Mouse (Mus musculus) CH12.LX (cell line): ENCODE measurements around the gene Chrd. TPM values are rescaled to one million over a fixed set of nuclear protein-coding genes. Genes with fewer than 3 reads are reported as not detected.

Experiments used
- DNase-seq: peaks from one replicate; pipeline ENCODE4 v3.0.0-alpha.2; 2013; ENCODE audit errors: extremely low read depth
- H3K27ac ChIP-seq: 2 replicates; pipeline ENCODE4 v1.5.1; 2012; ENCODE audit warnings: low read depth, mild to moderate bottlenecking, control low read depth, moderate library complexity; ENCODE audit not compliant: insufficient read depth
- H3K27me3 ChIP-seq: replicated peaks from 2 replicates; pipeline ENCODE3; 2012; ENCODE audit warnings: inconsistent platforms
- H3K36me3 ChIP-seq, 2 experiments: replicated peaks in 1 of 2; 2 replicates each; pipeline versions ENCODE3 to v1.6.1; 2012; ENCODE audit warnings: inconsistent platforms in 1 of 2, low read length in 1 of 2, mild to moderate bottlenecking in 1 of 2, mixed read lengths in 1 of 2, moderate library complexity in 1 of 2; ENCODE audit not compliant: control insufficient read depth in 1 of 2, insufficient read depth in 1 of 2
- H3K4me1 ChIP-seq, 2 experiments: 2 replicates each; pipeline ENCODE4 v1.6.1; 2012; ENCODE audit warnings: inconsistent platforms in 1 of 2, moderate library complexity in 1 of 2; ENCODE audit not compliant: insufficient read depth in 2 of 2, control insufficient read depth in 1 of 2
- H3K4me2 ChIP-seq: 2 replicates; pipeline ENCODE4 v1.6.1; 2012; ENCODE audit warnings: low read depth, mild to moderate bottlenecking, control low read depth; ENCODE audit not compliant: poor library complexity, insufficient read depth, severe bottlenecking
- H3K4me3 ChIP-seq, 3 experiments: fragments of 150-350 bp in 1 of 3; sonication (generic) in 1 of 3; replicated peaks in 1 of 3; 2 replicates each; pipeline versions ENCODE3 to v1.5.1; 2011 to 2012; ENCODE audit warnings: low read depth in 2 of 3, low read length in 2 of 3, mild to moderate bottlenecking in 2 of 3, moderate library complexity in 2 of 3, control low read depth in 1 of 3, improper control_type of control experiment in 1 of 3, inconsistent platforms in 1 of 3, mixed read lengths in 1 of 3; ENCODE audit not compliant: poor library complexity in 1 of 3
- H3K79me2 ChIP-seq: replicated peaks from 2 replicates; pipeline ENCODE4 v1.6.1; 2012; ENCODE audit warnings: mild to moderate bottlenecking, moderate library complexity; ENCODE audit not compliant: control insufficient read depth, poor library complexity, insufficient read depth, severe bottlenecking; ENCODE audit errors: extremely low read depth
- H3K9ac ChIP-seq: 2 replicates; pipeline ENCODE4 v1.6.1; 2012; ENCODE audit warnings: low read depth, mild to moderate bottlenecking, control low read depth, moderate library complexity; ENCODE audit not compliant: insufficient read depth
- H3K9me3 ChIP-seq: replicated peaks from 2 replicates; pipeline ENCODE3; 2012; ENCODE audit warnings: low read length, inconsistent platforms, mixed read lengths
- CHD1 ChIP-seq: IDR thresholded peaks from 2 replicates; pipeline ENCODE4 v1.6.1; 2012; ENCODE audit warnings: low read depth, low read length, improper control_type of control experiment, inconsistent platforms
- EP300 ChIP-seq: IDR thresholded peaks from 2 replicates; pipeline ENCODE4 v1.6.1; 2011; ENCODE audit warnings: low read length, improper control_type of control experiment
- IRF4 ChIP-seq: IDR thresholded peaks from 2 replicates; pipeline ENCODE4 v1.6.1; 2014; ENCODE audit warnings: low read depth, mild to moderate bottlenecking, inconsistent platforms, low read length, improper control_type of control experiment
- JUND ChIP-seq: conservative IDR thresholded peaks from 2 replicates; pipeline ENCODE4 v1.6.1; 2011; ENCODE audit warnings: low read depth, low read length, improper control_type of control experiment
- MAFK ChIP-seq: IDR thresholded peaks from 2 replicates; pipeline ENCODE4 v1.6.1; 2011; ENCODE audit warnings: low read length, improper control_type of control experiment; ENCODE audit not compliant: insufficient replicate concordance
- MEF2A ChIP-seq: IDR thresholded peaks from 2 replicates; pipeline ENCODE4 v1.6.1; 2014; ENCODE audit warnings: low read depth, mild to moderate bottlenecking, inconsistent platforms, low read length, improper control_type of control experiment, borderline replicate concordance
- NELFE ChIP-seq: IDR thresholded peaks from 2 replicates; pipeline ENCODE4 v1.6.1; 2011; ENCODE audit warnings: low read depth, low read length, improper control_type of control experiment
- NRF1 ChIP-seq: IDR thresholded peaks from 2 replicates; pipeline ENCODE4 v1.6.1; 2014; ENCODE audit warnings: low read depth, mild to moderate bottlenecking, inconsistent platforms, low read length, improper control_type of control experiment, moderate library complexity
- PAX5 ChIP-seq: IDR thresholded peaks from 2 replicates; pipeline ENCODE4 v1.6.1; 2012; ENCODE audit warnings: low read length, inconsistent platforms, mixed read lengths
- POLR2A ChIP-seq: IDR thresholded peaks from 2 replicates; pipeline ENCODE4 v1.6.1; 2011; ENCODE audit warnings: low read depth, mild to moderate bottlenecking, improper control_type of control experiment, low read length
- RAD21 ChIP-seq: IDR thresholded peaks from 2 replicates; pipeline ENCODE4 v1.6.1; 2011; ENCODE audit warnings: low read depth, mild to moderate bottlenecking, low read length, improper control_type of control experiment, moderate library complexity
- RCOR1 ChIP-seq: conservative IDR thresholded peaks from 2 replicates; pipeline ENCODE4 v1.6.1; 2012; ENCODE audit warnings: low read depth, mild to moderate bottlenecking, inconsistent platforms, low read length, improper control_type of control experiment
- TBP ChIP-seq: conservative IDR thresholded peaks from 2 replicates; pipeline ENCODE4 v1.6.1; 2011; ENCODE audit warnings: low read depth, low read length, improper control_type of control experiment
- USF1 ChIP-seq: IDR thresholded peaks from 2 replicates; pipeline ENCODE4 v1.6.1; 2014; ENCODE audit warnings: low read depth, mild to moderate bottlenecking, inconsistent platforms, low read length, improper control_type of control experiment
- USF2 ChIP-seq: conservative IDR thresholded peaks from 2 replicates; pipeline ENCODE4 v1.6.1; 2011; ENCODE audit warnings: low read depth, low read length, improper control_type of control experiment
- ZC3H11A ChIP-seq: IDR thresholded peaks from 2 replicates; pipeline ENCODE4 v1.6.1; 2012; ENCODE audit warnings: low read depth, mild to moderate bottlenecking, inconsistent platforms, low read length, improper control_type of control experiment
- ZNF384 ChIP-seq: IDR thresholded peaks from 2 replicates; pipeline ENCODE4 v1.6.1; 2012; ENCODE audit warnings: low read depth, low read length, improper control_type of control experiment, inconsistent platforms
- dilution Hi-C: fragments of 300-500 bp; cut with MboI; formaldehyde crosslinking; loops from 2 replicates; pipeline ENCODE4 v1.14.3; 2020; ENCODE audit warnings: low sequenced_read_pairs; ENCODE audit not compliant: extremely low pct_unique_long_range_greater_than_20kb, extremely low pct_ligation_motif_present
- in situ Hi-C: fragments of 300-500 bp; cut with MboI; formaldehyde crosslinking; loops from 3 replicates; pipeline ENCODE4 v1.14.3; 2019; ENCODE audit warnings: low sequenced_read_pairs, low pct_ligation_motif_present, low pct_unique_long_range_greater_than_20kb, mixed read lengths
- polyA plus RNA-seq: library from polyadenylated mRNA; unstranded; fragments of >175 nt; gene quantifications from 2 replicates; pipeline ENCODE4 v1.2.1, GENCODE M21; 2012; ENCODE audit warnings: low read depth; ENCODE audit not compliant: insufficient read length
- total RNA-seq, 2 experiments: library from RNA; depleted of rRNA; stranded (reverse); fragments of 300-350 nt in 1 of 2; fragments of >200 nt in 1 of 2; gene quantifications; 2 replicates each; pipeline ENCODE4 v1.2.3; 2012 to 2014

The Chrd gene
- total and polyA plus RNA-seq, 3 experiments: not detected

DNA sequence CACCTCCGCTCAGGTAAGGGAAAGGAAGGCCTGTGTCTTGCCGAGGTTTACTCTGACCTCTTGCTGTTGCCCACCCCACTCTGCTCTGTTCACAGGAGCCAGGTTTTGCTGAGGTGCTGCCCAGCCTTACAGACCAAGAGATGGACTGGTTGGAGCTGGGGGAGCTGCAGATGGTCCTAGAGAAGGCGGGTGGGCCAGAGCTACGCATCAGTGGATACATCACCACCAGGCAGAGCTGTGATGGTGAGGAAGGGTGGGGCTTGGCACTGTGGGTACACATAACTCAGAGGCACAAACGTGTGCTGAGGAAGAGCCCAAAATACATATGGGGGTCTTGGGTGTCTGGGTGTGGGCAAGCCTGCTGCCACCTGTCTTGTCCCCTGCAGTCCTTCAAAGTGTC, 2.7 kb downstream of the Chrd start:
- DNase-seq: no peak
- peaks cover under 1 to 5% of the 10 kb centered on the region in 2 experiments; a peak in 1 of 4 replicates for H3K4me1 ChIP-seq
- no peaks in the 10 kb centered on the region for H3K79me2 ChIP-seq
- no peak overlapping the region for H3K9ac ChIP-seq
- H3K4me3 ChIP-seq: no peak overlapping the region
- no peak for TF ChIP-seq ZNF384
- no peak for TF ChIP-seq NRF1
- TF ChIP-seq USF2: no peak
- no peak overlapping the region for H3K27ac ChIP-seq
- peaks cover 53% of the 10 kb centered on the region for H3K27me3 ChIP-seq
- no peak overlapping the region for H3K4me2 ChIP-seq
- dilution Hi-C loops: no loop called here
- H3K36me3 ChIP-seq: no peaks in the 10 kb centered on the region
- peaks cover 16% of the 10 kb centered on the region for H3K9me3 ChIP-seq
- in situ Hi-C loops: no loop called here

DNA sequence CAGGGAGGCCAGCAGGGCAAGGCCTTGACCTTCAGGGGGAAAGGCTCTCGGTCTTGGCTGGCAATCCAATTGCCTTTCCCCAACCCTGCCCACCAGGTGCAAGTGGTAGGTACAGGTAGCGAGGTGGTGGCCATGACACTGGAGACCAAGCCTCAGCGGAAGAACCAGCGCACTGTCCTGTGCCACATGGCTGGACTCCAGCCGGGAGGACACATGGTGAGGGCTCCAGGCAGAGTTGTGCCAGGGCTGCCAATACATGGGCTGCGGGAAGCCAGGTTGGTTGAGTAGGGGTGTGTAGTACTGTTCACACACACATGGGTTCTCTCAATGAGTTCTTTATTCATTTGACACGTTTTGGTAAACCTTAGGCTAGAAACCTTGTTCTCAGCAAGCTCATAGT, 3.2 kb downstream of the Chrd start:
- Histone ChIP-seq H3K9me3 (peaks cover 16% of the 10 kb centered on the region), H3K36me3 (no peaks in the 10 kb centered on the region), H3K4me2 (no peak overlapping the region), H3K4me3 (no peak overlapping the region), H3K27me3 (peaks cover 55% of the 10 kb centered on the region), H3K9ac (no peak overlapping the region), H3K79me2 (no peaks in the 10 kb centered on the region), H3K27ac (no peak overlapping the region), H3K4me1 (peaks cover 0 to 5% of the 10 kb centered on the region in 2 experiments; a peak in 1 of 4 replicates)
- dilution Hi-C loops (no loop called here), in situ Hi-C loops (no loop called here)
- DNase-seq: no peak
- TF ChIP-seq USF1 (no peak), MAFK (no peak), CHD1 (no peak), USF2 (no peak), TBP (no peak), NRF1 (no peak), MEF2A (no peak), ZC3H11A (no peak), POLR2A (no peak), ZNF384 (no peak), EP300 (no peak), RAD21 (no peak), JUND (no peak)

DNA sequence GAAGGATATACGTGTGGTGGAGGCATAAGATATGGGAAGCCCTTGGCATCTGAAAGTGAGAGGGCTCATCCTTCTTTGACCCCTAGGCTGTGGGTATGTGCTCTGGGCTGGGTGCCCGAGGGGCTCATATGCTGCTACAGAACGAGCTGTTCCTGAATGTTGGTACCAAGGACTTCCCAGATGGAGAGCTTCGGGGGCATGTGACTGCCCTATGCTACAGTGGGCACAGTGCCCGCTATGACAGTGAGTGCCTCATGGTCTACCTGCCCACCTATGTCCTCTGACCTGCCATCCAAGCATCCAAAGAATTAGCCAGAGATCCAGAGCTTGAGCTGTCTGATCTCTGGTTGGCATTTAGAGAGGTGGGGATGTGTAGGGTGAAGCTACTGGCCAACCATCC, 3.9 kb downstream of the Chrd start:
- in situ Hi-C loops (no loop called here), dilution Hi-C loops (no loop called here)
- Histone ChIP-seq H3K27me3 (peaks cover 58% of the 10 kb centered on the region), H3K79me2 (no peaks in the 10 kb centered on the region), H3K27ac (no peak overlapping the region), H3K36me3 (no peaks in the 10 kb centered on the region), H3K4me3 (no peak overlapping the region), H3K9ac (no peak overlapping the region), H3K4me1 (peaks cover 0 to 5% of the 10 kb centered on the region in 2 experiments; a peak in 1 of 4 replicates), H3K4me2 (no peak overlapping the region), H3K9me3 (peaks cover 16% of the 10 kb centered on the region)
- TF ChIP-seq NELFE (no peak), IRF4 (no peak), MAFK (no peak), EP300 (no peak), USF1 (no peak), ZNF384 (no peak), PAX5 (no peak), RCOR1 (no peak), POLR2A (no peak)
- no peak for DNase-seq
